Mouse (Mus musculus): Measurements from ENCODE around the gene Nrxn1.

Nrxn1 gene

GRCm38 (mm10) chr17:90087616-90088313, 1005.1 kb downstream of the Nrxn1 start:
- in situ Hi-C loops (cut with MseI, MboI) = no loop called here

GRCm38 (mm10) chr17:90086826-90087225, 1006.0 kb downstream of the Nrxn1 start:
- in situ Hi-C loops (cut with MseI, MboI) = no loop called here

- in situ Hi-C loops (cut with MseI, MboI) = no loop called here
Measured at GRCm38 (mm10) chr17:90079003-90079402, 1013.9 kb downstream of the Nrxn1 start.

GRCm38 (mm10) chr17:90078488-90078887, 1014.4 kb downstream of the Nrxn1 start:
- in situ Hi-C loops (cut with MseI, MboI) = no loop called here

GRCm38 (mm10) chr17:90062866-90063265, 1030.0 kb downstream of the Nrxn1 start:
- in situ Hi-C loops (cut with MseI, MboI) = no loop called here

GRCm38 (mm10) chr17:90060872-90061271, 1032.0 kb downstream of the Nrxn1 start:
- in situ Hi-C loops (cut with MseI, MboI) = no loop called here

GRCm38 (mm10) chr17:90060168-90060567, 1032.7 kb downstream of the Nrxn1 start:
- in situ Hi-C loops (cut with MseI, MboI) = no loop called here

GRCm38 (mm10) chr17:90059320-90060111, 1033.4 kb downstream of the Nrxn1 start:
- in situ Hi-C loops (cut with MseI, MboI) = no loop called here

GRCm38 (mm10) chr17:90054312-90054711, 1038.6 kb downstream of the Nrxn1 start:
- in situ Hi-C loops (cut with MseI, MboI) = no loop called here

- in situ Hi-C loops (cut with MseI, MboI) = no loop called here
Measured at GRCm38 (mm10) chr17:90039316-90039715, 1053.6 kb downstream of the Nrxn1 start.

- in situ Hi-C loops (cut with MseI, MboI) = no loop called here
Measured at GRCm38 (mm10) chr17:90032416-90032815, 1060.5 kb downstream of the Nrxn1 start.

- in situ Hi-C loops (cut with MseI, MboI) = no loop called here
Measured at GRCm38 (mm10) chr17:90016636-90017035, 1076.2 kb downstream of the Nrxn1 start.

- in situ Hi-C loops (cut with MseI, MboI) = no loop called here
Measured at GRCm38 (mm10) chr17:90011761-90012160, 1081.1 kb downstream of the Nrxn1 start.

GRCm38 (mm10) chr17:90007438-90008109, 1085.3 kb downstream of the Nrxn1 start:
- in situ Hi-C loops (cut with MseI, MboI) = no loop called here

GRCm38 (mm10) chr17:89990651-89991050, 1102.2 kb downstream of the Nrxn1 start:
- in situ Hi-C loops (cut with MseI, MboI) = no loop called here
